Mouse (Mus musculus): ENCODE data around the gene Mrpl20. TPM values are rescaled to one million over a fixed set of nuclear protein-coding genes. Genes with fewer than 3 reads are reported as not detected.

Mrpl20 gene
- total and polyA plus RNA-seq, 3 experiments = 336 to 346 TPM; not detected in 1

- no peak overlapping the region for H3K27ac ChIP-seq (ENCODE audit: control insufficient read depth, low read depth, low read length)
- no peak for DNase-seq (ENCODE audit: low read depth, low spot score)
- H3K79me2 ChIP-seq (ENCODE audit: control insufficient read depth, insufficient read depth, low read length, poor library complexity) = peaks cover 36% of the 10 kb centered on the region
- no peaks in the 10 kb centered on the region for H3K27me3 ChIP-seq (ENCODE audit: control insufficient read depth in 1 of 2, insufficient read depth in 2 of 2, low read length in 2 of 2)
- no peak overlapping the region for H3K4me3 ChIP-seq (ENCODE audit: control insufficient read depth in 1 of 2, insufficient read depth in 1 of 2, low read depth in 2 of 2, low read length in 2 of 2)
- H3K36me3 ChIP-seq (ENCODE audit: control insufficient read depth in 1 of 2, insufficient read depth in 2 of 2, low read length in 2 of 2) = peaks cover 4 to 17% of the 10 kb centered on the region in 2 experiments; a peak in 3 of 4 replicates
- H3K9ac ChIP-seq (ENCODE audit: control insufficient read depth, low read depth, low read length, poor library complexity, severe bottlenecking) = no peak overlapping the region
- TF ChIP-seq GABPA (IDR thresholded peaks at IDR 0.05; ENCODE audit: low read depth, low read length) = no peak
- TF ChIP-seq CTCF (IDR thresholded peaks at IDR 0.05 in 2 of 3, conservative IDR thresholded peaks at IDR 0.05 in 1 of 3; ENCODE audit: control insufficient read depth in 1 of 3, insufficient read depth in 1 of 3, low read depth in 2 of 3, low read length in 3 of 3, poor library complexity in 1 of 3, severe bottlenecking in 1 of 3) = no peak
- TF ChIP-seq ZKSCAN1 (IDR thresholded peaks at IDR 0.05; ENCODE audit: low read depth, low read length) = no peak
- TF ChIP-seq SIN3A (IDR thresholded peaks at IDR 0.05; ENCODE audit: low read length) = no peak
- TF ChIP-seq GATA1 (IDR thresholded peaks at IDR 0.05; ENCODE audit: low read depth, low read length) = no peak
- peaks cover 23 to 38% of the 10 kb centered on the region in 2 experiments for H3K4me1 ChIP-seq (ENCODE audit: control insufficient read depth in 1 of 2, insufficient read depth in 2 of 2, low read length in 2 of 2)
- H3K9me3 ChIP-seq (replicated peaks; ENCODE audit: insufficient read depth, low read length) = no peaks in the 10 kb centered on the region
Measured at GRCm38 (mm10) chr4:155853421-155853820, 50.7 kb downstream of the Mrpl20 start.

DNA sequence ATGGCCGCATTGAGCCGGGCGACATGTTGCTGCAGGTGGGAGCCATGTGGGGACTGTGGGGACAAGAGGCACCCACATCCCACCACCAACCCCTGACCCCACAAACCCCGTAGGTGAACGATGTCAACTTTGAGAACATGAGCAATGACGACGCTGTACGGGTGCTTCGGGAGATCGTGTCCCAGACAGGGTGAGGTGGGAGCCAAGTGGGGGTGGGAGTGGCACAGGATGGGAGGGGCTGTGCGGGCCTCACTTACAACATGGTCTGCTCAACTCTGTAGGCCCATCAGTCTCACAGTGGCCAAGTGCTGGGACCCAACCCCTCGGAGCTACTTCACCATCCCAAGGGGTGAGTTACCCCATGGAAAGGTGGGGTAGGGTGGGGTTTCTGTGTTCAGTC lies 52.3 kb downstream of the Mrpl20 start:
- peaks cover 2 to 4% of the 10 kb centered on the region in 2 experiments; a peak in 3 of 4 replicates for H3K36me3 ChIP-seq (ENCODE audit: control insufficient read depth in 1 of 2, insufficient read depth in 2 of 2, low read length in 2 of 2)
- H3K27me3 ChIP-seq (ENCODE audit: control insufficient read depth in 1 of 2, insufficient read depth in 2 of 2, low read length in 2 of 2) = no peaks in the 10 kb centered on the region
- TF ChIP-seq CHD2 (IDR thresholded peaks at IDR 0.05; ENCODE audit: low read length) (no peak), USF1 (IDR thresholded peaks at IDR 0.05; ENCODE audit: low read depth, low read length) (no peak), POLR2AphosphoS2 (IDR thresholded peaks at IDR 0.05; ENCODE audit: low read length) (no peak), RAD21 (IDR thresholded peaks at IDR 0.05; ENCODE audit: low read depth, low read length) (no peak), POLR2AphosphoS5 (IDR thresholded peaks at IDR 0.05; ENCODE audit: borderline replicate concordance, low read depth, low read length) (no peak), HCFC1 (IDR thresholded peaks at IDR 0.05; ENCODE audit: low read depth, low read length) (no peak), MAZ (IDR thresholded peaks at IDR 0.05; ENCODE audit: low read depth, low read length) (no peak), ZNF384 (IDR thresholded peaks at IDR 0.05; ENCODE audit: low read depth, low read length) (no peak), ETS1 (IDR thresholded peaks at IDR 0.05; ENCODE audit: low read depth, low read length) (no peak), RCOR1 (IDR thresholded peaks at IDR 0.05; ENCODE audit: low read depth, low read length) (no peak), CTCF (IDR thresholded peaks at IDR 0.05 in 2 of 3, conservative IDR thresholded peaks at IDR 0.05 in 1 of 3; ENCODE audit: control insufficient read depth in 1 of 3, insufficient read depth in 1 of 3, low read depth in 2 of 3, low read length in 3 of 3, poor library complexity in 1 of 3, severe bottlenecking in 1 of 3) (no peak), TBP (IDR thresholded peaks at IDR 0.05; ENCODE audit: low read depth, low read length) (no peak), JUND (IDR thresholded peaks at IDR 0.05; ENCODE audit: low read depth, low read length) (no peak), ZKSCAN1 (IDR thresholded peaks at IDR 0.05; ENCODE audit: low read depth, low read length) (no peak), ZMIZ1 (IDR thresholded peaks at IDR 0.05; ENCODE audit: low read depth, low read length) (no peak), E2F4 (IDR thresholded peaks at IDR 0.05; ENCODE audit: borderline replicate concordance, low read depth, low read length) (no peak), MEF2A (IDR thresholded peaks at IDR 0.05; ENCODE audit: extremely low read depth, insufficient replicate concordance, low read depth, low read length, poor library complexity, severe bottlenecking) (no peak), UBTF (IDR thresholded peaks at IDR 0.05; ENCODE audit: borderline replicate concordance, insufficient read depth, low read depth, low read length) (no peak), TCF12 (IDR thresholded peaks at IDR 0.05; ENCODE audit: low read depth, low read length) (no peak), NELFE (IDR thresholded peaks at IDR 0.05; ENCODE audit: low read depth, low read length) (no peak)
- peaks cover 11 to 22% of the 10 kb centered on the region in 2 experiments for H3K4me1 ChIP-seq (ENCODE audit: control insufficient read depth in 1 of 2, insufficient read depth in 2 of 2, low read length in 2 of 2)
- no peak overlapping the region for H3K9ac ChIP-seq (ENCODE audit: control insufficient read depth, low read depth, low read length, poor library complexity, severe bottlenecking)
- DNase-seq (ENCODE audit: low read depth, low spot score) = no peak
- no peak overlapping the region for H3K27ac ChIP-seq (ENCODE audit: control insufficient read depth, low read depth, low read length)
- H3K4me3 ChIP-seq (ENCODE audit: control insufficient read depth in 1 of 2, insufficient read depth in 1 of 2, low read depth in 2 of 2, low read length in 2 of 2) = no peak overlapping the region
- H3K79me2 ChIP-seq (ENCODE audit: control insufficient read depth, insufficient read depth, low read length, poor library complexity) = peaks cover 23% of the 10 kb centered on the region
- no peaks in the 10 kb centered on the region for H3K9me3 ChIP-seq (replicated peaks; ENCODE audit: insufficient read depth, low read length)

Data from MEL (cell line).